22 mouse cellular contexts compared by ENCODE assay signal in genomic region chr3:75474657-75475056, GRCm38 (mm10). TPM values are rescaled to one million over a fixed set of nuclear protein-coding genes. Genes with fewer than 3 reads are reported as not detected.
"Had no signal": no experiment of that assay in that cellular context is flagged by ENCODE, and none has a peak within 500 bp of the region (broad histone marks: within the 10 kb centered on the region; RNA-seq: fewer than 3 reads in every experiment).

No protein-coding gene starts in this region.

- H3K4me3 ChIP-seq: left cerebral cortex, adult 2 months; liver, embryonic 13.5 days; lung, embryonic 15.5 days; megakaryocyte, embryonic 14.5 days; midbrain, embryonic 10.5 days; midbrain, embryonic 13.5 days; myocyte; neural tube, embryonic 13.5 days; stomach, embryonic 15.5 days had no signal

- H3K4me1 ChIP-seq: liver, embryonic 13.5 days; lung, embryonic 15.5 days; megakaryocyte, embryonic 14.5 days; midbrain, embryonic 10.5 days; midbrain, embryonic 13.5 days; neural tube, embryonic 13.5 days; stomach, embryonic 15.5 days had no signal

- H3K4me2 ChIP-seq: liver, embryonic 13.5 days; lung, embryonic 15.5 days; midbrain, embryonic 13.5 days; neural tube, embryonic 13.5 days; stomach, embryonic 15.5 days had no signal

- H3K27ac ChIP-seq: kidney, postnatal 0 days; left cerebral cortex, adult 2 months; liver, embryonic 13.5 days; lung, embryonic 15.5 days; midbrain, embryonic 10.5 days; midbrain, embryonic 13.5 days; neural tube, embryonic 13.5 days; stomach, embryonic 15.5 days had no signal

- H3K27me3 ChIP-seq: liver, embryonic 13.5 days; lung, embryonic 15.5 days; midbrain, embryonic 13.5 days; neural tube, embryonic 13.5 days; stomach, embryonic 15.5 days had no signal

- DNase-seq: kidney, postnatal 25 days; layer of hippocampus, postnatal 36 days; liver, embryonic 13.5 days; lung, adult 18-20 months; lung, postnatal 10 days; lung, postnatal 36 days; retina, postnatal 1 day; right cerebral cortex, postnatal 25 days; spleen, adult 18-20 months; thymus, postnatal 25 days had no signal

- H3K9ac ChIP-seq: liver, embryonic 13.5 days; lung, embryonic 15.5 days; midbrain, embryonic 13.5 days; neural tube, embryonic 13.5 days; stomach, embryonic 15.5 days had no signal

- H3K9me3 ChIP-seq: liver, embryonic 13.5 days; lung, embryonic 15.5 days; megakaryocyte, embryonic 14.5 days; midbrain, embryonic 10.5 days; midbrain, embryonic 13.5 days; neural tube, embryonic 13.5 days; stomach, embryonic 15.5 days had no signal

- ATAC-seq: midbrain, embryonic 13.5 days; midbrain, embryonic 16.5 days had no signal

- H3K36me3 ChIP-seq: liver, embryonic 13.5 days; lung, embryonic 15.5 days; midbrain, embryonic 10.5 days; midbrain, embryonic 13.5 days; neural tube, embryonic 13.5 days; stomach, embryonic 15.5 days had no signal

RNA-seq across cellular contexts. Expression of gene Wdr49, which starts 7.3 kb away (rescaled TPM):
- polyA plus RNA-seq: kidney, adult 2 months; kidney, postnatal 0 days; limb, embryonic 11.5 days; liver, embryonic 13.5 days; lung, embryonic 15.5 days; midbrain, embryonic 10.5 days; midbrain, embryonic 13.5 days; myocyte; neural tube, embryonic 13.5 days; stomach, embryonic 15.5 days had no signal
